Mouse (Mus musculus) liver, embryonic 14.5 days (tissue): Measurements from ENCODE around the gene 4930442H23Rik. TPM values are rescaled to one million over a fixed set of nuclear protein-coding genes. Genes with fewer than 3 reads are reported as not detected.
A peak's percentile ranks its signal among the peaks of the same experiment; 100 is the strongest.

ENCODE experiments used
- ATAC-seq: fragments of 200-750 bp; cut with Nextera tagmentation; 2 replicates; pipeline ENCODE4 v1.8.0; 2017; ENCODE audit warnings: moderate number of reproducible peaks, mild to moderate bottlenecking, moderate library complexity; ENCODE audit not compliant: insufficient read depth
- DNase-seq, 3 experiments: peaks; one replicate each; pipeline ENCODE4 v3.0.0-alpha.2; 2012 to 2013; ENCODE audit warnings: low read depth in 3 of 3, low spot score in 3 of 3
- H3K27ac ChIP-seq: fragments of 300-500 bp; sonication (generic); 2 replicates; pipeline ENCODE4 v1.5.1; 2014; ENCODE audit warnings: moderate library complexity, mild to moderate bottlenecking, control low read depth, inconsistent platforms
- H3K27me3 ChIP-seq: fragments of 300-500 bp; sonication (generic); 2 replicates; pipeline ENCODE4 v1.6.1; 2014; ENCODE audit warnings: mild to moderate bottlenecking, low read length, moderate library complexity; ENCODE audit not compliant: control insufficient read depth, insufficient read depth
- H3K36me3 ChIP-seq: fragments of 300-500 bp; sonication (generic); replicated peaks from 2 replicates; pipeline ENCODE4 v1.6.1; 2014; ENCODE audit warnings: low read depth; ENCODE audit not compliant: control insufficient read depth, insufficient read depth
- H3K4me1 ChIP-seq, 2 experiments: fragments of 200-500 bp in 1 of 2; fragments of 300-500 bp in 1 of 2; sonication (generic) in 1 of 2; replicated peaks; 2 replicates each; pipeline ENCODE4 v1.6.1; 2012 to 2014; ENCODE audit warnings: antibody characterized with exemption in 1 of 2, inconsistent platforms in 1 of 2, low read length in 1 of 2; ENCODE audit not compliant: control insufficient read depth in 2 of 2, insufficient read depth in 2 of 2
- H3K4me2 ChIP-seq: fragments of 300-500 bp; sonication (generic); 2 replicates; pipeline ENCODE4 v1.6.1; 2014; ENCODE audit warnings: low read depth, mild to moderate bottlenecking, control low read depth, moderate library complexity
- H3K4me3 ChIP-seq, 2 experiments: fragments of 200-500 bp in 1 of 2; fragments of 300-500 bp in 1 of 2; sonication (generic) in 1 of 2; 2 replicates each; pipeline ENCODE4 v1.5.1; 2012 to 2014; ENCODE audit warnings: low read depth in 2 of 2, low read length in 2 of 2, mild to moderate bottlenecking in 2 of 2, control low read depth in 1 of 2, inconsistent platforms in 1 of 2, moderate library complexity in 1 of 2; ENCODE audit not compliant: insufficient read depth in 1 of 2
- H3K9ac ChIP-seq: fragments of 300-500 bp; sonication (generic); replicated peaks from 2 replicates; pipeline ENCODE4 v1.6.1; 2014; ENCODE audit warnings: mild to moderate bottlenecking, control low read depth, moderate library complexity
- H3K9me3 ChIP-seq: fragments of 300-500 bp; sonication (generic); 2 replicates; pipeline ENCODE4 v1.6.1; 2016; ENCODE audit warnings: low read length, mixed read lengths; ENCODE audit not compliant: control insufficient read depth
- CTCF ChIP-seq: IDR thresholded peaks from 2 replicates; pipeline ENCODE4 v1.5.1; 2016; ENCODE audit warnings: antibody characterized with exemption, low read depth, control low read depth
- EP300 ChIP-seq: IDR thresholded peaks from 2 replicates; pipeline ENCODE4 v1.6.1; 2016; ENCODE audit warnings: antibody characterized with exemption, low read depth
- WGBS: fragments of 180-500 bp; shearing (Covaris S2); extraction: QIAGEN DNeasy Blood & Tissue Kit; methylation state at CpG from one replicate; pipeline ENCODE4 v1.1.7; 2014; ENCODE audit not compliant: insufficient replicate concordance; 5-methylcytosine and 5-hydroxymethylcytosine counted together
- polyA plus RNA-seq, 2 experiments: library from polyadenylated mRNA; depleted of rRNA in 1 of 2; stranded (reverse) in 1 of 2; unstranded in 1 of 2; fragments of >200 nt; fragmentation: Nextera tagmentation in 1 of 2; extraction: Ambion mirVana in 1 of 2; gene quantifications; 2 replicates each; pipeline versions ENCODE4 v1.2.1 to v1.2.3; 2012 to 2014

The 4930442H23Rik gene
- polyA plus RNA-seq, 2 experiments: not detected

DNA sequence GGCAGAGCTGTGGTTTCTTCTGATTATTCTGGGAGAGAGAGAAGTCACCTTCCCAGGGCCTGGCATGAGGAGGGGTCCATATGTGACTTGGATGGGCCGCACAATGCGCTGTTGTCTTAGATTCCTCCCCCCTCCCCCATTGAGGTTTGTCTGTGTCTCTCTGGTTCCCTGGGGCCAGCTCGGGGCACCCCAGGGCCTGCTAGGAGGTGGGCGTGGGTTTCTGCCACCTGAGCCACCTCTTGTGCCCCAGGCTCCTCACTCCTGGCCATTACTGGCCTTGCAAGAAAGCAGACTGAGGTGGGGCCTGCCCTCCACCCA is 44.2 kb downstream of the 4930442H23Rik start:
- no peak for DNase-seq
- Histone ChIP-seq H3K4me2 (peak overlapping the region; percentile 91), H3K27ac (no peak overlapping the region), H3K27me3 (no peaks in the 10 kb centered on the region), H3K4me1 (peaks cover 33 to 35% of the 10 kb centered on the region in 2 experiments), H3K9me3 (no peaks in the 10 kb centered on the region), H3K9ac (peak overlapping the region; percentile 87; the same call in 1 of the 2 replicates), H3K36me3 (peaks cover 26% of the 10 kb centered on the region), H3K4me3 (peak overlapping the region; percentile 65 to 87)
- no peak for TF ChIP-seq CTCF
- no peak for TF ChIP-seq EP300
- ATAC-seq: no peak
- 55% methylated on average over 4 of the region's 4 CpGs for WGBS

DNA sequence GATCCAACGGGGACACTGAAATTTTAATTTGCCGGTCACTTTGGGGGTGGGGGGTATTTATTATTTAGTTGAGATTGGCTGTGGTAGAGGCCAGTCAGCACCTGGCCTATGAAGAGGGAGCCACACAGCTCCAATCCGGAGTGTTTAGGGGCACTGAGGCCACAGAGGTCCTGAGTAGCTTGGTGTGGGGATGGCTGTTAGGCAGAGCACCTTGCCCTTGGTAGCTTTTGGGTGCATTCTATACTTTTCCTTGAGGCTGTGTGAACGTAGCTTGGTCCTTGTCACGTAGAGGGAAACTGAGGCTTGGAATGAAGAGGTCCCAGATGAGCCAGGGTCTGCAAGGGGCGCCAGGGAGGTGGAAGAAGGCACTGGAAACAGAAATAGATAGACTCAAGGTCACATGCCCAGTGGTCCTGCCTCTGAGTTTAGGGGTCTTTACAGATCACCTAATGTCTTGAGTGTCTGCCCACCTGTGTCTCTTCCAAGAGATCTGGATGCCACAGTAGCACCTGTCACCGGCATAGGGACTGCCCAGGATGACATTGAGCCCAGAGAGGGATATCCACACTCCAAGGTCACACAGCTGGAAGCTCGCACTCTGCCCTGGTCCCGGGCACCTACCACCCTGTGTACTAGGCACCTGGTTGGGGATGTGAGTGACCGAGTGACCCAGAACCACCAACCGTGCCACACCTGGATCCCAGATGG is 44.7 kb downstream of the 4930442H23Rik start:
- no peak for ATAC-seq

DNA sequence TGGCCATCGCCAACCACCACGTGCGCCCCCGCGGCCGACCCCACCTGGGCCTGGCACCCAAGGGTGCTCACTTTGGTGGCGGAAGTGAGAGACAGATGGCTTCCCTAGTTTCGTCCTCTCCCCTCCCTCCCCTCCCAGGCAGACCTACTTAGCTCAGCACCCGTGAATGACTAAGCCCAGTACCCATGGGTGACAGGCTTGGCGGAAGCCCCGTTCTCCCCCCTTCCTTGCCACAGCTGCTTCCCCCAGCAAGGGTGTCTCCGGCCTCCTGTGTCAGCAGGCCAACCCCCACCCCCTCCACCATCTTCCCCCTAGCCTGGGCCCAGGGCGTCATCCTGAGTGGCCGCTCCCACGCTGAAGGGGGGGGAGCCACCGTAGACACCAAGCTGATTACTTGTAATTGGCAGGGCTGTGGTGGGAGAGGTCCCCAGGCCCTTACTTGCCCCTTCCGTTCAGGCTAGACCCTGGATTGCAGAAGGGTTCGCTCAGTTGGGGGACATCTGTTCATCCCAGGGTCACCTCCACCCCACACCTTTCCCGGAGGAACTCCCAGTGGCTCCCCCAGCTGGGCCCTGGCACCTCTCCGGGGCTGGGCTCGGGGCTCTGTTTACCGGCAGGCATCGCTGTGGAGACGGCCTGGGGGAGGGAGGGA is 45.4 kb downstream of the 4930442H23Rik start:
- Histone ChIP-seq H3K27ac (peak overlapping the region; percentile 75), H3K36me3 (peaks cover 13% of the 10 kb centered on the region), H3K4me1 (peaks cover 40 to 46% of the 10 kb centered on the region in 2 experiments), H3K4me3 (peak overlapping the region; percentile 65 to 87), H3K9ac (peak overlapping the region; percentile 87), H3K4me2 (peak overlapping the region; percentile 91), H3K9me3 (no peaks in the 10 kb centered on the region), H3K27me3 (no peaks in the 10 kb centered on the region)
- TF ChIP-seq CTCF (no peak), EP300 (no peak)
- under 1% methylated on average over 18 of the region's 24 CpGs for WGBS
- ATAC-seq (no peak), DNase-seq (peak in 1 of 3 experiments; percentile 44)

More for the DNA sequence above, 44.7 kb downstream of the 4930442H23Rik start:
- H3K9me3 ChIP-seq: no peaks in the 10 kb centered on the region
- H3K27ac ChIP-seq: peak overlapping the region; percentile 41
- H3K36me3 ChIP-seq: peaks cover 21% of the 10 kb centered on the region
- WGBS: 46% methylated on average over 11 of the region's 11 CpGs
- peak overlapping the region; percentile 65 to 87 for H3K4me3 ChIP-seq
- no peak for DNase-seq
- peak overlapping the region; percentile 91 for H3K4me2 ChIP-seq
- H3K9ac ChIP-seq: peak overlapping the region; percentile 87
- H3K27me3 ChIP-seq: no peaks in the 10 kb centered on the region
- TF ChIP-seq CTCF (no peak), EP300 (no peak)
- peaks cover 37 to 40% of the 10 kb centered on the region in 2 experiments for H3K4me1 ChIP-seq

DNA sequence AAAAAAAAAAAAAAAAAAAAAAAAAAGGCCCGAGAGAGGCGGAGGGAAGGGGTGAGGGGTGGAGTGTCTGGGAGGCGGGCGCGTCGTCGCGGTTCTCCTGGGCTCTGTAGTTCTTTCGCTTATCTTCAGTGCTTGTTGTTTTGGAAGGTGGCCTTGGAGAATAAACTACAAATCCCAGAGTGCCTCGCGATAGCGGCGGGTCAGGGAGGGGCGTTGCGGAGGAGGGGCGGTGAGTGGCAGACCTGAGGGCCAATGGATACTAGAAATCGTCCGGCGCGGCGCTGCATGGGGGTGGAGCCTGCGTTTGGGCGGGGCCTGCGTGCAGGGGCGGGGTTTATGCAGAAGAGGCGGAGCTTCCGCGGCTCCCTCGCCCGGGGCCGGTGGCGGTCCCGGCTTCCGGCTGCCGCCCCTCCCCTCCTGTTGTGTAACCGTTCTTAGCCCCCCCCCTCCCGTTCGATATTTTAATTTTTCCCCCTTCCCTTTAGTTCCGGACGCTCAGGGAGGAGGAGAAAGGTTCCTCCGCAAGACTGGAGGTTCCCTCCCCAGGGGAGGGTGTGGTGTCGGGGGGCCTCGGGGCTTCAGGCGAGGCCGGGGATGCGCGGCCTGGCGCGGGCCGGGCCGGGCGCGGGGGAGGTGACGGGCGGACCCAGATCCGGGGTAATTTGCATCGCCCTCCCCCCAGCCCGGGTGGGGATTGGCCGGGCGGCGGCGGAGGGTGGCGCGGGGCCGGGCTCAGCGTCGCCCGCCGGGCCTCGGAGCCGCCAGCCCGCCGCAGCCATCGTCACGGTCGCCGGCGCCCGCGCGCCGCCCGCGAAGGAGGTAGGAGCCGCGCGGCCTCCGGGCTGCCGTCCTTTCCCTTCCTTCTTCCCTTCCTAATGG is 46.2 kb downstream of the 4930442H23Rik start:
- peak overlapping the region; percentile 93 for H3K4me2 ChIP-seq
- peaks cover 40 to 46% of the 10 kb centered on the region in 2 experiments for H3K4me1 ChIP-seq
- under 1% methylated on average over 57 of the region's 89 CpGs for WGBS
- H3K9me3 ChIP-seq: no peaks in the 10 kb centered on the region
- H3K36me3 ChIP-seq: peaks cover 8% of the 10 kb centered on the region
- H3K27ac ChIP-seq: peak overlapping the region; percentile 80
- DNase-seq (peak; percentile 97 to 98 (median 97)), ATAC-seq (peak; percentile 77)
- peak overlapping the region; percentile 80 to 87 for H3K4me3 ChIP-seq
- H3K9ac ChIP-seq: peak overlapping the region; percentile 99
- peak; percentile 24; the same call in 1 of the 2 replicates for TF ChIP-seq EP300
- no peak for TF ChIP-seq CTCF
- no peaks in the 10 kb centered on the region for H3K27me3 ChIP-seq
